Mouse (Mus musculus) thymus, postnatal 14 days (tissue): Measurements from ENCODE around the gene Ciapin1.

Experiments
- DNase-seq: peaks from one replicate; pipeline ENCODE4 v3.0.0; 2021

Gene Ciapin1

DNA sequence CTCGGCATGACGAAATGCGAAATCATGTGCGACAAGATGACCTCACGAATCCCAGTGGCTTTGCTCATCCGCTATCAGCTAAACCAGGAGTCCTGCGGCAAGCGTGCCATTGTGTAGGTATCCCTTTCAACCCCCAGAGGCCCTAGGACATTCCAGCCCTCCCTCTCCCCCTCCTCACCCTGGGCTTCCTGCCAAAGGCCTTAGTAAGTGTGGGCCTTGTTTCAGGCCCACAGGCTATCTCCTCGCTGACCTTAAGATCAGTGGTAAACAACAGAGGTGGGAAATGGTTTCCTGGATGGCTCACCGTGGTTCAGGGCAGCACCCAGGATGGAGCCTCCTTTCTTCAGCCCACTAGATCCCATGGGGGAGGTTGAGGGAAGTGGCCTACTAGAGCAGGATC is 60.1 kb downstream of the Ciapin1 start:
- DNase-seq: no peak

DNA sequence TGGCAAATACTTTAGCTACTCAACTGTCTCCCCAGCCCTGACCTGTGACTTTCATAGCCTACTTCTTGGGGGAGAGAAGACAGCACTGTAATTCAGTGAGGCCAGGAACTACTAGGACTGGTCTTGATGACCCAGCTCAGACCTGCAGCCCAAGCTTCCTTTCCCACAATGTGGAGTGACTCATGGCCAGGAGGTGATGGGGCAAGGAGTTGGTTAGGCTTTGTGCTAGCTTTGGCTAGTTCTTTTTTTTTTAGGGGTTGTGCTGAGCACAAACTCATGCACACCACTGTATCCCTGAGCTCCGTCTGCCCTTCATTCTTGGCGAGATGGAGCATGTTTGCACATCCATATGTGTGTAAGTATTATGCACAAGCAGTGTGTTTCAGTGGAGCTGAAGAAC is 61.8 kb downstream of the Ciapin1 start:
- DNase-seq: no peak

DNA sequence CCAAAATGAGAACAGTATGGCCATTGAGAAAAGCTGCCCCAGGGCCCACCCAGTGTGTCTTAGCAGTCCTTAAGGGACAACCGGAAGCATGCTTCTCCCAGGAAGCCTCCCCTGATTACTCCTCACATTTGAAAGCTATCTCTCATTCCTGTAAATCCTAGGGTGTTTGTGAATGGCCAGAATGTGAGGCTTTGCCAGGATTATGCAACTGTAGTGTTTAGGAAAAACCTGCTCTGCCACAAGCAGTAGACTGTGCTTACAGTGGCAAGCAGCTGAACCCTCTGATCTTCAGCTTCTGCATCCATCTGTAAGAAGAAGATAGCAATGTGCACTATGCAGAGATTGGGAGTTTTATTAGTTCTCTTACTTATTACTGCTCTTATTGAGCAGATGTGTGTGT is 63.6 kb downstream of the Ciapin1 start:
- DNase-seq: no peak

DNA sequence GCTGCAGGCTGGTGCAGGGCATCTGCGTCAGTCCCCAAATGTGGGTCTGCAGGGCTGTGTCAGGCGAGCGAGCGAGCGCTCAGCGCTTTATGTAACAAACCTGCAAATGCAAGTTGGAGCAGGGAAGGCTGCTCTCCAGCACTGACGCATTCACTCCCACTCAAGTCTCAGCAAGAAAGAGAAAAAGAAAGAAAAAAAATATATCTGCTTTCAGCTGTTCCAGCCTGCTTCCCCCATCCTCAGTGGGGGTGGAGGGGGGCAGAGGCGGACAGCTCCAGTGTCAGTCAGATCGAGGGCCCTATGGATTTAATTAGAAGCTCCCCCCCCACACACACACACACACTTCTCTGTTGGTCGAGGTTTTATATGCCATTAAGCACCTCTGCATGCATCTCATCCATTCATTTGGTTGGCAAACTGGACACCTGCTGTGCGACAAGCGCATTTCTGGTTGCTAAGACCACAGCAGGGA is 64.4 kb downstream of the Ciapin1 start:
- DNase-seq: no peak

DNA sequence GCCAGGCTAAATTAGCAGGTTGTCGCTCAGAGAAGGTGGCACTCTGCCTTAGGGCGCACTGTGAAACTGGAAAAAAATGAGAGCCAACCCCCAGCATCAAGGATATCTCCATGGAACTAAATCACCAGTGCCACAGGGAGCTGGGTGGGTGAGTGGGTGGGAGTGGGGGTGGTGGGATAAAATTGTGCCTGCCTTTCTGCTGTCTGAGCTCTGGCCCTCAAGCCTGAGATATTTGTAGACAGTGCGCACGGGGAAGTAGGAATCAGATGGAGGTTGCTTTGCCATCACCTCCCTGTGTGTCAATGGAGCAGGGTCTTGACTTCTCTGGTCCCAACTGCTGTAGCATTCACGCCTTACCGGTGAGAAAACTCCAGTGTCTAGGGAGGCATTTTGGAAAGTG is 65.1 kb downstream of the Ciapin1 start:
- no peak for DNase-seq

DNA sequence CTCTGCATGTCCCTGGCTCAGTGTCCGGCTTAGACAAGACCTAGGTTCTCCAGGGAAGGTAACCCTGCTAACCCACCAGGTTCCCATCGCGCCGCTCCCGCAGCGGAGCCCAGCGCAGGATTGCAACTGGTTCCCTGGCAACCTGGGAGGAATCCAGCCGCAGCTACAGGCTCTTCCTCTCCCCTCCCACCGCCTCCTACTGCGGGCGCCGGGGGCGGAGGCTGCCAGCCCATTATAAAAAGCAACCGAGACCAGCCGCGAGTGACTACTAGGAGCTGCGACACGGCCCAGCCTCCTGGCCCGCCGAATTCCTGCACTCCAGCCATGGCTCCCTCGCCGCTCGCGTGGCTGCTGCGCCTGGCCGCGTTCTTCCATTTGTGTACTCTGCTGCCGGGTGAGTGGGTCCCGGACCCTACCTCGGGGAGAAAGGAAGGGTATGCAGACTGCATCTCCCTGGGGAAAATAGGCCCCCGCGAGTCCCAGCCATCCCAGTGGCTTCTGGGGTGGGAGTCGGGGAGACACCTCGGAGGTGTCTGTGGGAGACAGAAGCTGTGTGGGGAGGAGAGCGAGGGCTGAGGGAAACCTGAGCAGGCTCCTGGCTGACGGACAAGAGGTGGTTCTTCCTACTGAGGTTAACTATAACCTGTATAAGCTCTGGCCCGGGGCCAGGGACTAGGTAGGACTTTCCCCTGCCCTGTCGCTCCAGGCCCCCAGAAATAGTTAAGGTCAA is 66.1 kb downstream of the Ciapin1 start, which contains the start of gene Cx3cl1:
Cx3cl1 (plus strand) TSS at position 69 of the 730 bp plus-strand sequence.
- DNase-seq: peak; percentile 7

DNA sequence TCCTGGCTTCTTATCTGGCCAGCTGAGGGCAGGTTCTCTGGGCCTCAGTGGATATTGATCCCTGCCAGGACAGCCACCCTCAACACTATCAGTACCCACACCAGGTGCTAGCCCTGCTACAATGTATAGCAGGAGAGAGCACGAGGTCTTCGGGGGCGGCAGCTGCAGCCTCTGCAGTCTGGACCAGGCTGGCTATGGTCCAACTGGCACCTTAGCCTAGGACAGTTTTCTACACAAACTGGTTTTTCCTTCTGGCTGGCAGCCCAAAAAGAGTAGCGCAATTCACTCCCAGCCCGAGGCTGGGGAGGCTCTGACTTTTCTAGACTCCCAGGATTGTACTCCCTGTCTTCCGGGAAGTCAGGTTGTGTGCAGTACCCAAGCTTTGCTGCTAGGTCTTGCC is 67.2 kb downstream of the Ciapin1 start:
- DNase-seq: no peak
